Mouse (Mus musculus) thymus, adult 2 months (tissue): Measurements from ENCODE around the gene Mark3.

Experiments used
- CTCF ChIP-seq: fragments of 200-500 bp; IDR thresholded peaks from 2 replicates; pipeline ENCODE4 v1.5.1; 2012; ENCODE audit warnings: mild to moderate bottlenecking, control low read depth, low read length, moderate library complexity, borderline replicate concordance; ENCODE audit not compliant: control insufficient read depth, poor library complexity, insufficient read depth; ENCODE audit errors: extremely low read depth
- POLR2A ChIP-seq: fragments of 200-500 bp; IDR thresholded peaks from 2 replicates; pipeline ENCODE4 v1.6.1; 2012; ENCODE audit warnings: mild to moderate bottlenecking, low read length, control low read depth, moderate library complexity; ENCODE audit not compliant: control insufficient read depth, poor library complexity, insufficient read depth; ENCODE audit errors: extremely low read depth

DNA sequence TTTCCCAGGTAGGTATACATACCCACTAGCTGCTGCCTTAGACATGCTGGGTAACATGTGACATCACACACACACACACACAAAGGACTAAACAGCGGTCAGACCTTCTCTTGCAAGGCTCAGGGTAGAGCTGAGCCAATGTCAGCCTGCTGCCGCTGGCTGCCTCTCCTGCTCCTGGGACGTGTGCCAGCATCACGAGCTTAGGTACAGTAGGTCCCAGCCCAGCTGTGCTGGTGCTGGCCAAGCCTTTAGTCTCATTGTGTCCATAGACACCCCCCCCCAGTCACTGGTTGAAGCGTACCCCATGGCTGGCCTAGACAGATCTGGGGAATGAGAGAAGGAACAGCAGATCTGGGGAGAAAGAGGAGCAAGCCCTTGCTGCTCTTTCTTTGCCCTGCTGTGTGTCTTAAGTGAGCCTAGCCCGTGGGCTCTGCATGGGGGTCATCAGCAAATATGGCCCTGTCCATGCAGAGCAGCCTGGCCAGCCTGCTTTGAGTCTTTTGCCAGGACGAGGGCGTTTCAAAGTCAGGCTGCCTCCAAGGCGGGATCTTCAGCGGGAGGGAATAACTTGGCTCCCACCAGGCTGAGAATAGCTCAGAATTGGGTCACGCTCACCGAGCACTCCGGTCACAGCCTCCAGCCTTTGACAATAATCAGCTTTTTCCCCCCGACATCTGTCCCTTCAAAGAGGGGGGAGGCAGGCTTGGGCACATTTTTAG, 113.2 kb downstream of the Mark3 start:
- TF ChIP-seq CTCF = no peak
- TF ChIP-seq POLR2A = no peak
